Mouse (Mus musculus): ENCODE measurements at regions not wholly inside any gene's neighbourhood (a gene's known extent, or its start where the extent isn't known, plus 50 kb on each side); places are given as distances from the start of the nearest gene placed in this dataset.

- no peak for TF ChIP-seq CTCF (IDR thresholded peaks at IDR 0.05; ENCODE audit: control insufficient read depth, insufficient read depth, insufficient read length)
- no peak for TF ChIP-seq FOSL1 (IDR thresholded peaks at IDR 0.05; ENCODE audit: insufficient read depth, low read length, poor library complexity, severe bottlenecking)
- TF ChIP-seq MYOG (IDR thresholded peaks at IDR 0.05; ENCODE audit: control insufficient read depth, extremely low read depth, insufficient read length): no peak
- no peak for TF ChIP-seq USF1 (IDR thresholded peaks at IDR 0.05; ENCODE audit: low read depth)
These were observed 185.8 kb upstream of the Zfp507 start for GRCm38 (mm10) chr7:35988449-35989109.
